In the genomic region with DNA sequence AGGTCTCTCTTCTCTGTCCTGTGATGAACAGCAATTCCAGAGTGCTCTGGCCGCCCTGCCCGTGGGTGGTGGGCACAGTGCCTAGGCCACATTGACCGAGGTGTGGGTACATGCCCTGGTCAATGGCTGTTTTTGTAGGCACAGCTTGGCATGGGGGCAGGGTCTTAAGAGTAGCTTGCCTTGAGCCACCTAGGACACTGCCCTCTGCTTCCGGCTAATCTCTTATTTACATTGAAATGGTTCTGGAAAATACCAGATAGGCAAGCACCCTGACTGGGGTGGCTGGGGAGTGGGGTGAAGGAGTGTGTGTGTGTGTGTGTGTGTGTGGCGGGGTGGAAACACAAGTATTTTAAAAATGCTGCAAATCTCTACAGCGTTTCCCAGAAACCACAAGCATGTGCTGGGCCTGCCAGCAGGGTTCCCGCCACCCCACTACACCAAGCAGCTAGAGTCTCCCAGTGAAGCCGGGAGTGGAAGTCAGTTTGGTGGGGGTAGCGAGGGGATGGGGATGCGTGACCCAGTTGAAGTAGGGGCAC, we compare ENCODE assay signal across 8 mouse cellular contexts. TPM values are rescaled to one million over a fixed set of nuclear protein-coding genes. Genes with fewer than 3 reads are reported as not detected.
DNase-seq lines count a peak whose midpoint lies in the region; ATAC-seq and TF ChIP-seq lines count a peak whose summit lies in the region.

No protein-coding gene starts in this region.

- H3K9me3 ChIP-seq in heart, embryonic 12.5 days (replicated peaks): no peaks in the 10 kb centered on the region
- no peaks in the 10 kb centered on the region for H3K9me3 ChIP-seq in intestine, embryonic 16.5 days (ENCODE audit: control insufficient read depth, low read length)
- H3K9me3 ChIP-seq in lung, embryonic 14.5 days (ENCODE audit: low read depth, low read length): no peaks in the 10 kb centered on the region

- intact Hi-C loops in heart, postnatal 10 days (cut with DNase I): no loop called here

- no peak overlapping the region for H3K4me3 ChIP-seq in heart, embryonic 12.5 days
- H3K4me3 ChIP-seq in intestine, embryonic 16.5 days (ENCODE audit: low read length): no peak overlapping the region
- H3K4me3 ChIP-seq in lung, embryonic 14.5 days (ENCODE audit: low read depth, low read length): no peak overlapping the region

- TF ChIP-seq POLR2A in brain, embryonic 14.5 days (IDR thresholded peaks at IDR 0.05; ENCODE audit: borderline replicate concordance, extremely low read depth, insufficient read depth, insufficient read length, poor library complexity, severe bottlenecking): no peak

- H3K27ac ChIP-seq in heart, embryonic 12.5 days (ENCODE audit: poor library complexity, severe bottlenecking): peak overlapping the region; percentile 95
- peak overlapping the region; percentile 99 for H3K27ac ChIP-seq in intestine, embryonic 16.5 days (ENCODE audit: low read length)
- H3K27ac ChIP-seq in lung, embryonic 14.5 days (ENCODE audit: low read depth): peak overlapping the region; percentile 92

- peaks cover under 1% of the 10 kb centered on the region for H3K36me3 ChIP-seq in heart, embryonic 12.5 days
- H3K36me3 ChIP-seq in intestine, embryonic 16.5 days (ENCODE audit: control insufficient read depth, insufficient read depth, low read length): no peaks in the 10 kb centered on the region
- peaks cover 15% of the 10 kb centered on the region; the same call in 1 of the 2 replicates for H3K36me3 ChIP-seq in lung, embryonic 14.5 days (ENCODE audit: insufficient read depth)

- H3K4me2 ChIP-seq in heart, embryonic 12.5 days: 0 out of 2 replicates have a peak overlapping the region, but pooled peaks have one; percentile 11
- H3K4me2 ChIP-seq in intestine, embryonic 16.5 days (ENCODE audit: low read depth, low read length): peak overlapping the region; percentile 24; the same call in 1 of the 2 replicates
- no peak overlapping the region for H3K4me2 ChIP-seq in lung, embryonic 14.5 days

- peak overlapping the region; percentile 6; the same call in 1 of the 2 replicates for H3K9ac ChIP-seq in heart, embryonic 12.5 days
- H3K9ac ChIP-seq in intestine, embryonic 16.5 days (ENCODE audit: low read depth, low read length): peak overlapping the region; percentile 71
- H3K9ac ChIP-seq in lung, embryonic 14.5 days: peak overlapping the region; percentile 4; the same call in 1 of the 2 replicates

- 49% methylated on average over 10 of the region's 10 CpGs for WGBS in heart, embryonic 12.5 days
- 65% methylated on average over 10 of the region's 10 CpGs for WGBS in intestine, embryonic 16.5 days
- WGBS in lung, embryonic 14.5 days: 47% methylated on average over 10 of the region's 10 CpGs

- no peak for DNase-seq in heart, postnatal 10 days
- DNase-seq in brain, embryonic 14.5 days (ENCODE audit: low read depth): peak; percentile 30
- DNase-seq in lung, embryonic 14.5 days: peak; percentile 32
- no peak for DNase-seq in embryo, embryonic 10 days (ENCODE audit: low spot score)
- no peak for DNase-seq in gastrocnemius, adult 18-20 months (ENCODE audit: low spot score)
- DNase-seq in spleen, postnatal 10 days (ENCODE audit: low spot score in 2 of 2): no peak

- H3K27me3 ChIP-seq in heart, embryonic 12.5 days (replicated peaks): no peaks in the 10 kb centered on the region
- no peaks in the 10 kb centered on the region for H3K27me3 ChIP-seq in intestine, embryonic 16.5 days (replicated peaks; ENCODE audit: control insufficient read depth, insufficient read depth, low read length)
- H3K27me3 ChIP-seq in lung, embryonic 14.5 days (ENCODE audit: insufficient read depth, low read length): no peaks in the 10 kb centered on the region

- H3K4me1 ChIP-seq in heart, embryonic 12.5 days (replicated peaks): peaks cover 81% of the 10 kb centered on the region
- H3K4me1 ChIP-seq in intestine, embryonic 16.5 days (ENCODE audit: control insufficient read depth, insufficient read depth, low read length): peaks cover 50% of the 10 kb centered on the region
- H3K4me1 ChIP-seq in lung, embryonic 14.5 days (ENCODE audit: insufficient read depth): peaks cover 19% of the 10 kb centered on the region

- no peak for TF ChIP-seq CTCF in brain, embryonic 14.5 days (IDR thresholded peaks at IDR 0.05; ENCODE audit: borderline replicate concordance, extremely low read depth, insufficient read depth, insufficient read length)
- TF ChIP-seq CTCF in lung, embryonic 14.5 days (IDR thresholded peaks at IDR 0.05; ENCODE audit: low read depth): no peak; the same call in 1 of the 2 replicates

- ATAC-seq in heart, embryonic 12.5 days (ENCODE audit: insufficient number of reproducible peaks, low FRiP score): no peak
- no peak for ATAC-seq in intestine, embryonic 16.5 days
- ATAC-seq in lung, embryonic 14.5 days (ENCODE audit: insufficient read depth): no peak; the same call in 1 of the 2 replicates

RNA-seq across cellular contexts. Expression of a gene that starts 4.3 kb away (rescaled TPM):
- 1.2 and 1.5 TPM in 2 replicates for polyA plus RNA-seq in heart, embryonic 12.5 days (2016; fragmentation: Nextera tagmentation; extraction: Ambion mirVana)
- not detected for total RNA-seq in heart, postnatal 10 days (2021)
- not detected in 2 replicates for polyA plus RNA-seq in brain, embryonic 14.5 days (2012; rRNA removed)
- 0.89 and 1.0 TPM in 2 replicates for polyA plus RNA-seq in intestine, embryonic 16.5 days (2015; fragmentation: Nextera tagmentation; extraction: Ambion mirVana)
- polyA plus RNA-seq in lung, embryonic 14.5 days (2014; fragmentation: Nextera tagmentation; extraction: Ambion mirVana): 1.1 and 1.5 TPM in 2 replicates
- total RNA-seq in gastrocnemius, adult 18-20 months (2021): not detected

RNA-seq across cellular contexts. Expression of a gene that starts 20.2 kb away (rescaled TPM):
- 154 and 164 TPM in 2 replicates for polyA plus RNA-seq in heart, embryonic 12.5 days (2016; fragmentation: Nextera tagmentation; extraction: Ambion mirVana)
- 100 to 1,000 TPM; 228 to 275 TPM for total RNA-seq in heart, postnatal 10 days (2021)
- polyA plus RNA-seq in brain, embryonic 14.5 days (2012; rRNA removed): 45.6 and 67.3 TPM in 2 replicates
- 31.2 and 31.8 TPM in 2 replicates for polyA plus RNA-seq in intestine, embryonic 16.5 days (2015; fragmentation: Nextera tagmentation; extraction: Ambion mirVana)
- polyA plus RNA-seq in lung, embryonic 14.5 days (2014; fragmentation: Nextera tagmentation; extraction: Ambion mirVana): 32.2 and 35.0 TPM in 2 replicates
- total RNA-seq in gastrocnemius, adult 18-20 months (2021): 100 to 1,000 TPM; 309 to 319 TPM

RNA-seq across cellular contexts. Expression of a gene that starts 58.2 kb away (rescaled TPM):
- 0.51 TPM in 1 of 2 replicates, not detected in the other for polyA plus RNA-seq in heart, embryonic 12.5 days (2016; fragmentation: Nextera tagmentation; extraction: Ambion mirVana)
- not detected for total RNA-seq in heart, postnatal 10 days (2021)
- 0.19 and 0.23 TPM in 2 replicates for polyA plus RNA-seq in brain, embryonic 14.5 days (2012; rRNA removed)
- polyA plus RNA-seq in intestine, embryonic 16.5 days (2015; fragmentation: Nextera tagmentation; extraction: Ambion mirVana): not detected in 2 replicates
- not detected in 2 replicates for polyA plus RNA-seq in lung, embryonic 14.5 days (2014; fragmentation: Nextera tagmentation; extraction: Ambion mirVana)
- total RNA-seq in gastrocnemius, adult 18-20 months (2021): not detected

Comparison
In these comparisons a context has a peak if more than half of its experiments do, and no peak if none do; other contexts are left out.
1. H3K9ac ChIP-seq: peak in every context shown above with its lines; median percentile 71 in intestine, embryonic 16.5 days; 6 in heart, embryonic 12.5 days; 4 in lung, embryonic 14.5 days.
2. DNase-seq: peak in brain, embryonic 14.5 days (single experiment) and lung, embryonic 14.5 days (single experiment); none in heart, postnatal 10 days (0 of 2), embryo, embryonic 10 days (single experiment), gastrocnemius, adult 18-20 months (single experiment) and spleen, postnatal 10 days (0 of 2).
3. Peak in every context shown above with its lines, with median percentiles within 50 percentile points of each other: H3K27ac ChIP-seq.